Mouse (Mus musculus) kidney, adult 18-20 months (tissue): ENCODE measurements at regions not wholly inside any gene's neighbourhood (a gene's known extent, or its start where the extent isn't known, plus 50 kb on each side); places are given as distances from the start of the nearest gene placed in this dataset.

ENCODE experiments used
- DNase-seq: peaks from one replicate; pipeline ENCODE4 v3.0.0; 2021

DNA sequence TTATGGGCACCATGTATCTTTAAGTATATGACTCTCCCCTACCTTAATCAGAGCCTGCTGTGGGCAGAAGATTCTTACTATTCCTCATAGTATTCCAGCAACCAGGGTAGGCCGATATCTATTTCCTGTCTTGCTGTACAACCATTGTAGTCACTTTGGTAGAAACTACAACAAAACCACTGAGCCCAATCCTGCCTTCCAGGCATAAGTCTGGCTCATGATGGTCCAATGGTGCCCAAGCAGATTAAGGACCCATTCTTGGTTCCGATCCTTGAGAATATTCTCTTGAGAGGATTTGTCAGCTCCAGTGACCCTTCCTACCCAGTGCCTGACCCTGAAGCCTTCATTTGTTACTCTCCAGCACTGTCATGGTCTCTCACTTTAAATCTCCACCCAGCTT lies 102.9 kb upstream of the Mylip start:
- no peak for DNase-seq

DNA sequence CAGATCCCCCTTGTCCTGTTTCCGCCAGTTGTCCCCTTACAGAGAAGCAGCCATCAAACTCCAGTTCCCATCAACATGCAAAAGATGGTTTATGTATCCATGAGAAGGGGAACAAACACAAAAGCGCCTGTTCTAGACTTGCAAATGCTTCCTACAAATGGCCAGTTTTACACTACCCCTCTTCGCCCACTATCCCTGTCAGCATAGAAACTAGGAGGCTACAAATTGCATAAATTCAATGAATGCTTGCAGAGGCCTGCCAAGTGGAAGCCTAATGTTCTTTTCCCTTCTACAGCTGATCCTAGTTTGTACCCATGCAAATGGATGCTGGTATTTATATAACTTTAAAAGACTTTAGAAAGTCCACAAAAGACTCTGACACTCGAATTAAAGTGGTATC lies 102.3 kb upstream of the Mylip start:
- DNase-seq, result no peak

DNA sequence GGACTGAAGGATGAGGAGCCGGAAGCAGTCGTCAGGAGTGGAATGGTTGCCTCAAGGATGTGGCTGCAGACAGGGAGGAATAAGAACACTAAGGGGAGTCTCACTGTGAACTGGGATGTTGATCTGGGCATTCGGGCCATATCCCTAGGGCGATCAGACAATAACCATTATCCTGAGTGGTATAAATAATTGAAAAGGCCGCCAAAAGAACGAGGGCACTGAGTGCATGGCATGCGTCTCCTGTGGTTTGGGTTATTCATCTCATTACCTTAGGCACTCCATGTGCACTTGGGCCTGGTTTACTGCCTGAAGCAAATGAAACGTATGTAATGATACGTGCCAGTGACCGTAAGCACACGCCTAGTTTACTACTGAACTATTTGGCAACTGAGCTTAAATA lies 99.6 kb upstream of the Mylip start:
- no peak for DNase-seq

DNA sequence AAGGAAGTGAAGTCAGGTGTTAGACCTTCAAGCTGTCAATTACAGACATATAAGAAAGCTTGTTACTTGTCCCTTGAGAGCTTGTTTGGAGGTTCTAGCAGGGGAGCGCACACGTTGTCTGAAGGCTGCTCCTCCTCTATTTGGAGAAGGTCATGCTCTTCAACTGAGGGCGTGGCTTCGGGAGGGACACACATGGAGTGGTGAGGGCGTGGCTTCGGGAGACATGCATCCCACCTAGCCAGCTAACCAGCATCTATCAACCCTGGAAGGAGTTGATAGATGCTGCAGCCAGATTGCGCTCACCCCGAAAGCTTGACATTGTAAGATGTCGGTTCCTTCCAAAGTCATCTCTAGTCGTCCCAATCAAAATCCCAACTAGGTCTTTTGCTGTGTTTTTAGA lies 94.9 kb upstream of the Mylip start:
- no peak for DNase-seq

DNA sequence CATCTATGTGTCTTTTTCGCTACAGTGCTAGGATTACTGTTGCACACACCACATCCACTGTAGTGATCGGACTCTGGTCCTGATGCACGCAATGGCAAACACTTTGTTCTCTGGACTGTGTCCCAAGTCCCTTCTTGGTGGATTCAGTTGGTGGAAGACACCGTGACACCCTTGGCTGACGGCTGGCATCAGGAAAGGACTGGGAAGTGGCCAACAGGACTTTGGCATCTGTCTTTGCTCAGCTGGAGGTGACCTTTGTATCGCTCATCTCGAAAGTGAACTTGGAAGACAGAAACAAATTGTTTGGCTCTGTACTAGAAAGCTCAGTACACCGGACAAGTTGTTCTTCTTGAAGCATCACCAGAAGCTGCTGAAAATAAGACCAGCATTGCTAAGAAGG lies 88.9 kb upstream of the Mylip start:
- DNase-seq, result peak; percentile 86

DNA sequence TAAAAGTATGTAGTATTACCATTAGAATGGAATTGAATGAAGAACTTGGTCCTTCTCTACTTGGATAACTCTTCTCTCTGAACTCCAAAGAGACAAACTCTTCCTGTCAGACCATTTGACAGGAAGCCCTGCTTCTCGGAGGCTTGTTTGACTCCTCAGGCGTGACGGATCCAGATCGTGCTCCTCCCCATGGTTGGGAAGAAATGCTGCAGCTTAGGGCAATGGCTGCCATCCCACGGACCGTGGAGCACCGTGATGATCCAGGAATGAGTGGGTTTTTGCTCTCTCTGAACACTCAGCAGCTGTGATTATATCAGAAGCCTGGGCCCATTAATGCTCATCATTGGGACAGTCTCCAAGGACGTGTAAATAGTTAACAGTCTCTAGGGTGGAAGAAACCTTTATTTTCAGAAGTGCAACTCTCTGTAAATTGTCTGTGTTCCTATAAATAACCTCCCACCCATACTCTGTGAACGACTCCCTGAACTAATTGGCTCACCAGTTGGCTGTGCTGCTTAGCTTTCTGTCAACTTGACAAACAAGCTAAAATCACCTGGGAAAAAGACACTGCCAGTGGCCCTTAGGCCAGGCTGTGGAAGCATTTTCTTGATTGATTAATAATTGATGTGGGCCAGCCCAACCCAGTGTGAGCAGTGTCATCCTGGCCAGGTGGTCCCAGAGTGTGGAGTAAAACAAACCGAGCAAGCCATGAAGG lies 88.2 kb upstream of the Mylip start:
- peak; percentile 35 for DNase-seq

DNA sequence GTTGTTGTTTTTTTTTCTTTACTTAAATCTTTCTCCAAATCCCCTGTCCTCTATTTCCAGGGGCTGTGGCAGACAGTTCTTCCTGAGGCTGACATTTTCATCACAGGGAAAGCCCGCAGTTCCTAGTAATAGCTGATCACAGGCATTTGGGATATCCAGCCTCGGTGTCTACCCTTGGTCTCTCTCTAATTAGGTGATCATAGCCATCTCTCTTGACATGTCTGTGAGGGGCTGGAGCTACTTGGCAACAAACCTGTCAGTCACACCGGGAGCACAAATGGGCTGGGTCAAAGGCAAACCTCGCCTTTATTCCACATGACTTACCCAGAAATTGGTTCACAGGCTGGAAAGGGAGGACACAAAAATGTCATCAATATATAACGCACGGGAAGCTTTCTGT lies 86.7 kb upstream of the Mylip start:
- DNase-seq, result peak; percentile 9

DNA sequence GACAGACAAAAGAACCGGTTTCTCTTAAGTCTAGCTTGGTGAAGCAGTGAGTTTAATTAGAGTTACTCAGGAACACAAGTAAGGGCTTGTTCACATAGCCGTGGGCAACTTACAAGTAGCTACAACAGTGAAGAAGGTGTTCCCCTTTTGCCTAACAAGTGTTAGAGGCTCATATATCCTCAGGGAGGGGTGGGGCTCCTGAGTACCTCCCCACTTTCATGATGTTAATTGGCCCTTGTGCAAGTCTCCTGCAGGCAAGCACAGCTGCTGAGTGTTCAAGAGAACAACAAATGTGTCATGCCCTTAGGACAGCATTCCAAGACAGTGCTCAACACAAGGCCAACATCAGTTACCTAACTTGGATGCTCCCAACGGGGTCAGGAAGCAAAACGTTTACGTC lies 83.4 kb upstream of the Mylip start:
- no peak for DNase-seq

DNA sequence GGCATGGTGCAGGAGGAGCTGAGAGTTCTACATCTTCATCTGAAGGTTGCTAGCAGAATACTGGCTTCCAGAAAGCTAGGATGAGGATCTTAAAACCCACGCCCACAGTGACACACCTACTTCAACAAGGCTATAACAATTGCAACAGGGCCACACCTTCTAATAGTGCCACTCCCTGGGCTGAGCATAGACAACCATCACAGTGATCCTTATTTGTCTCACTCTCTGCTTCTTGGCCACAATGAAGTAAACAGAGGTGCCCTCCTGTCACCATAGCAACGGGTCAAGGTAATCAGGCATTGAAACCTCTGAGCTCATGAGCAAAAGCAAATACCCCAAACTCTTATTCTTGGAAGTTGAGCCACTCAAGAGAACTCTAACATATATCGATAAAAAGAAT lies 82.3 kb upstream of the Mylip start:
- DNase-seq, result no peak

DNA sequence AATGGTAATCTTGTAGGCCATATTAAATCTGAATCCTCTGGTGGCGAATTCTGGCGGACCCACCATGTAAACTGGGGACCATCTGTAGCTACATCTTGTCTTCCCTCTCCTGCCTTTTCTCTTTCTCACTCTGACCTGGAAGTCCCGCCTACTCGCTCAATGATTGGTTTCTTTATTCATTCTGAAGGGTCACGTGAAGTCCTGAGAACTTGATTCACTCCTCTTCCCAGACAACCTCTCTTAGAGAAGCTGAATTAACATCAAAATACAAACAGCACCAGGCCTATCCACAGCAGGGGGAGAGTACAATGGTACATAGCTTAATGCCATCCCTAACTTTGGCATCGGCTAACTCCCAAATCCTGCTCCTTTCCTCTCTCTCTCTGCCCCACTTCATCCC lies 69.9 kb upstream of the Mylip start:
- no peak for DNase-seq

DNA sequence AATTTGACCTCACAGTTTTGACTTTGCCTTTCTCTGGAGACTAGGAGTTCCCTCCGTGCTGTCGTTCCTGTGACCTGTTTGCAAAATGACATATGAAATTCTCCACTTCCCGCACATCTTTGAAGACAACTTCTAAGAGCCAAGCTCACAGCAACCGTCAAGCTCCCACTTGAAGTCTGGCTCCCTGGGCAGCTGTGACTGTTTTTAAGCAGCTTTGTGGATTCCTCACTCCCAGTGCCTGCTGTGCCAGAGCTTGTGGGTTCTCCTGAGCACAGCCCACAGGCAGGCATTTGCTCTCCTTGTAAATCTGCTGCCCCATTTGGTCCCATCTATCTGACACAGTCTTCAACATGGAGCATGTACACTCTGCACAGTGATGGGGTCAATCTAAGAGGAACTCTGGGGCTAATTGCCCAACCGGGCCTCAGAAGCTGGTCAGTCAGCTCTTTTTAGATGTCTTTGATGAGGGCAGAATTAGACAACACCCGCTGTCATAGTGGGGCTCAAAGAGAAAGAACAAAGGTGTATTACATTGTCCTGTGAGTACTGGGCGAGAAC lies 63.7 kb upstream of the Mylip start:
- DNase-seq, result no peak

DNA sequence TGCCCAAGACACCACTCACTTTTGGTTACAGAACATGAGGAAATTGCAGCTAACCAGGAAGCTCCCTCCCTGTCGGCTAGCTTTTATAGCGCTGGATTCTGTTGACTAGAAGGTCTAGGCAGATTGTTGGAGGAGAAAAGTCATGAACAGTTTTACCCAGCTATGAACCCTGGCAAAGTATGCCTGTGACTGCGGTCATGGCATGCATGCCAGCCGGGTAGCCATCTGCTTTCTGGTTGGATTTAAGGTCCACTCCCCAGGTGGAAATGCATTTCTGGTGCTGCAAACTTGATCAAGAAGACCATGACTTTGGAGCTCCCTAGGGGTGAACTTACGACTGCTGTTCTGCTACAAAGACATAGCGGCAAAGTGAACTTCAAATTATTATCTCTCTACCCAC lies 62.8 kb upstream of the Mylip start:
- DNase-seq, result no peak

DNA sequence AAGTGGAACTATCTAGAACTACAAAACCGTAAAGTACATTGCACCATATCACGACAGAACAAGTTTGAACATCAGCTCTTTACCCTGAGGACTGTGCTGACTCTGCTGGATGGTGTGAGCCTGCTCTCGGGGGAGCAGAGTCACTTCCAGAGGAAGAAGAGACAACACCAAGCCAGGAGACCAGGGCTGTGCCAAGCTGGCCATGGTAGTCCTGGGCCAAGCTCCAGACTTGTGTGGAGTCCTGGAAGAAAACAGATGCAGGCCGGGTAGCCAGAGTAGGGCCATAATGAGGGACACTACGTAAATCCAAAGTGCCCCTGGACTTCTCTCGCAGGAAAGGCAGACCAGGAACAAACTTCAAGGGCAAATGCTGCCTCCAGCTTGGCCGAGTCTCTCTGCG lies 59.0 kb upstream of the Mylip start:
- DNase-seq, result no peak

DNA sequence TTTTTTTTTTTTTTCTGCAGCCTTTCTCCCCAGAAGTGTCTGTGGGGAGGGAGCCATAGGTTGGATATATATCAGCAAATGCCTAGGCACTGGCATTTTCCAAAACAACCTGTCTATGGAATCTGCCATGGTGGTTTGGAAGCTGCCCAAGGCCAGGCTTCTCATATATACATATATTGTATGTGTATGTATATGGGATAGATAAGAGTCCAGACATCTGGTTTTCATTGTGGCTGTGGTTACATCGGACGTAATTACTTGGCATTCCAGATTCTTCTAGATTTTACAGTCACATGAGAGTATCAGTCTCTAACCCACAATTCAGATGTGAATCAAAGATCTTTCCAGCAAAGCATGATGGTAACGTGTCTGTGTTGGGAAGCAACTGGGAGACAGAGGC lies 57.5 kb upstream of the Mylip start:
- DNase-seq, result no peak

DNA sequence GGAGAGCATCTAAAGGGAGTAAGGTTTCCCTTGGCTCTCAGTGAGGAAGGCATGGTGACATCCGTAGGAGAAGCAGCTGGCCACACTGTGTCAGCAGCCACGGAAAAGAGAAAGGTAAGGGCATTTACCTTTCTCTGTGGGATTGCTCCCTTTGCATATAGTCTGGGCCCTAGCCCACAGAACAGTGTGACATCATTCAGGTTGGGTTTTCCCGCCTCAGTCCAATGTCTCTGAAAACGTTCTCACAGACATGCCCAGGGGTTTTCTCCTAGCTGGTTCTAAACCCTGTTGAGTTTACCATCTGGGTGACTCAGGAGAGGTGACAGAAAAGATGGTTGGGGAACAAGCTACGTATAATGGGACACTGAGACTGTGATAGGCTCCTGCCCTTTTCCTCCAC lies 55.9 kb upstream of the Mylip start:
- no peak for DNase-seq
